Mouse (Mus musculus): ENCODE data around the gene Bcl9. TPM values are rescaled to one million over a fixed set of nuclear protein-coding genes. Genes with fewer than 3 reads are reported as not detected.

Gene Bcl9
- polyA plus RNA-seq, 1 experiment, result 22.8 TPM

DNA sequence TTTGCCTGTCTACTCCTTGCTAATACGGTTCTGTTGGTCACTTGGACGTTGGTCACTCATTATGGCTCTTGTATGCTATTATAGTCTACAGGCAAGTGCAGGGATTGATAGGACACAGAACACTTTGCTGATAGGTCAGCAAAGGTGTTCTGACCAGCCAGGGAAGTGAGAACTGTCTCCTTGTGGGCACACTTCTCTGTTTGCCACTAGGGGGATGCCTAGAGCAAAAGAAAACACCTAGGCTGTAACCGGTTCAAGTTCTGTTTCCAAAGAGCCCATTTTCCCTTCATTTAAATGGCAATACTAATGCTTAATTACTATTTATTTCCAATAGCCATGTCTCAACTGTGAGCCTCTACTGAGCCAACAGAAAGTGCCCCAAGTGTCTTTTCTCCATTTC lies 113.9 kb downstream of the Bcl9 start:
- H3K4me3 ChIP-seq (ENCODE audit: control insufficient read depth, insufficient read depth, low read length), result no peak overlapping the region
- DNase-seq, result peak; percentile 30
- no peaks in the 10 kb centered on the region for H3K27me3 ChIP-seq (ENCODE audit: control insufficient read depth, insufficient read depth, low read length)
- 56% methylated on average over 3 of the region's 3 CpGs for WGBS
- H3K27ac ChIP-seq (ENCODE audit: control insufficient read depth, insufficient read depth, low read length), result no peak overlapping the region
- no peaks in the 10 kb centered on the region for H3K36me3 ChIP-seq (ENCODE audit: control insufficient read depth, insufficient read depth, low read length)
- H3K4me1 ChIP-seq (replicated peaks; ENCODE audit: control insufficient read depth, insufficient read depth, low read length), result no peaks in the 10 kb centered on the region
- TF ChIP-seq POLR2A (IDR thresholded peaks at IDR 0.05; ENCODE audit: control insufficient read depth, extremely low read depth, insufficient read depth, low read length, poor library complexity) (no peak), CTCF (IDR thresholded peaks at IDR 0.05; ENCODE audit: borderline replicate concordance, control insufficient read depth, extremely low read depth, insufficient read depth, low read length, poor library complexity) (no peak)

DNA sequence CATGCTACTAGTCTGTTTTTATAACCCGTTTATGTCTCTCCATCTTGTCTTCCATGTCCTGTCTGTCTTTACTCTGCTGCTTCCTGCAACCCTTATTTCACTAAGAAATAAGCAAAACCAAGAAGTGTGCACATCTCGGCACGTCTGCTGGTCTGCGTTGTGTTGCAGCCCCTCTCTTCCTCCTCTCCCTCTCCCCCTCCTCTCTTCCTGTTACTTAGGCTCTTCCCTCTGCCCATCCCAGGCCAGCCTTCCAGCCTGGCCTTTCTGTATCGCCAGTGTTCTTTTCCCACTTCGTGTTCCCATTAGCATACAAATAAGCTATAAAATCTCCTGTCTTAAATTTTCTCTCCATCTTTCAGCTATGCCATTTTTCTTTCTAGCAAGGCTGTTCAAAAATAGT lies 117.2 kb downstream of the Bcl9 start:
- Histone ChIP-seq H3K27me3 (ENCODE audit: control insufficient read depth, insufficient read depth, low read length) (no peaks in the 10 kb centered on the region), H3K4me3 (ENCODE audit: control insufficient read depth, insufficient read depth, low read length) (no peak overlapping the region), H3K27ac (ENCODE audit: control insufficient read depth, insufficient read depth, low read length) (no peak overlapping the region), H3K4me1 (replicated peaks; ENCODE audit: control insufficient read depth, insufficient read depth, low read length) (no peaks in the 10 kb centered on the region), H3K36me3 (ENCODE audit: control insufficient read depth, insufficient read depth, low read length) (no peaks in the 10 kb centered on the region)
- DNase-seq, result no peak
- TF ChIP-seq POLR2A (IDR thresholded peaks at IDR 0.05; ENCODE audit: control insufficient read depth, extremely low read depth, insufficient read depth, low read length, poor library complexity), result no peak
- TF ChIP-seq CTCF (IDR thresholded peaks at IDR 0.05; ENCODE audit: borderline replicate concordance, control insufficient read depth, extremely low read depth, insufficient read depth, low read length, poor library complexity), result no peak
- 43% methylated on average over 6 of the region's 6 CpGs for WGBS

GRCm38 (mm10) chr3:97178885-97179284 lies 118.8 kb downstream of the Bcl9 start:
- Histone ChIP-seq H3K27me3 (ENCODE audit: control insufficient read depth, insufficient read depth, low read length) (no peaks in the 10 kb centered on the region), H3K4me3 (ENCODE audit: control insufficient read depth, insufficient read depth, low read length) (no peak overlapping the region), H3K4me1 (replicated peaks; ENCODE audit: control insufficient read depth, insufficient read depth, low read length) (no peaks in the 10 kb centered on the region), H3K36me3 (ENCODE audit: control insufficient read depth, insufficient read depth, low read length) (no peaks in the 10 kb centered on the region), H3K27ac (ENCODE audit: control insufficient read depth, insufficient read depth, low read length) (no peak overlapping the region)
- no peak for TF ChIP-seq CTCF (IDR thresholded peaks at IDR 0.05; ENCODE audit: borderline replicate concordance, control insufficient read depth, extremely low read depth, insufficient read depth, low read length, poor library complexity)
- TF ChIP-seq POLR2A (IDR thresholded peaks at IDR 0.05; ENCODE audit: control insufficient read depth, extremely low read depth, insufficient read depth, low read length, poor library complexity), result no peak
- 82% methylated on average over 6 of the region's 6 CpGs for WGBS
- no peak for DNase-seq

GRCm38 (mm10) chr3:97172632-97173031 lies 125.1 kb downstream of the Bcl9 start:
- Histone ChIP-seq H3K27ac (ENCODE audit: control insufficient read depth, insufficient read depth, low read length) (no peak overlapping the region), H3K4me1 (replicated peaks; ENCODE audit: control insufficient read depth, insufficient read depth, low read length) (no peaks in the 10 kb centered on the region), H3K4me3 (ENCODE audit: control insufficient read depth, insufficient read depth, low read length) (no peak overlapping the region), H3K36me3 (ENCODE audit: control insufficient read depth, insufficient read depth, low read length) (no peaks in the 10 kb centered on the region; the same call in 1 of the 2 replicates), H3K27me3 (ENCODE audit: control insufficient read depth, insufficient read depth, low read length) (no peaks in the 10 kb centered on the region)
- no peak for DNase-seq
- 96% methylated on average over 5 of the region's 5 CpGs for WGBS
- TF ChIP-seq POLR2A (IDR thresholded peaks at IDR 0.05; ENCODE audit: control insufficient read depth, extremely low read depth, insufficient read depth, low read length, poor library complexity) (no peak), CTCF (IDR thresholded peaks at IDR 0.05; ENCODE audit: borderline replicate concordance, control insufficient read depth, extremely low read depth, insufficient read depth, low read length, poor library complexity) (no peak)

DNA sequence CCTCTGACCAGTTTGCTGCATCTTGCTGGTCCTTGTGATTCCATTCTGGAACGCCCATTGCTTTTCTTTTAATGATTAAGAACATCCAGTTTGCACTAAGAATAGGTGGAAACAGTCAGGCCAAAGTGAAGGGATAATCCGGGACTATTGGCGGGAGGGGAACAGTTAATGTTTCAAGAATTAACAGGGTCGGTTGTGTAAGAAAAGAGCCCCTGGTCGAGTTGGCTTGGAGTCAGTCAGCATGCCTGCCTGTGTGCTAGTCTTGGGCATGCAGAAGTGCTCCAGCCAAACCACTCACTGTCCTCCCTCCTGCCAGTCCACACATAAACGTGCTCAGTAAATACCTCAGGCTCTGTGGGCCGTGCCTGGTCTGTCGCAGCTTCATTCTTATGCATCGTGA lies 125.5 kb downstream of the Bcl9 start:
- no peak for DNase-seq
- Histone ChIP-seq H3K36me3 (ENCODE audit: control insufficient read depth, insufficient read depth, low read length) (no peaks in the 10 kb centered on the region; the same call in 1 of the 2 replicates), H3K4me1 (replicated peaks; ENCODE audit: control insufficient read depth, insufficient read depth, low read length) (no peaks in the 10 kb centered on the region), H3K27ac (ENCODE audit: control insufficient read depth, insufficient read depth, low read length) (no peak overlapping the region), H3K27me3 (ENCODE audit: control insufficient read depth, insufficient read depth, low read length) (no peaks in the 10 kb centered on the region), H3K4me3 (ENCODE audit: control insufficient read depth, insufficient read depth, low read length) (no peak overlapping the region)
- 91% methylated on average over 9 of the region's 9 CpGs for WGBS
- TF ChIP-seq POLR2A (IDR thresholded peaks at IDR 0.05; ENCODE audit: control insufficient read depth, extremely low read depth, insufficient read depth, low read length, poor library complexity) (no peak), CTCF (IDR thresholded peaks at IDR 0.05; ENCODE audit: borderline replicate concordance, control insufficient read depth, extremely low read depth, insufficient read depth, low read length, poor library complexity) (no peak)

DNA sequence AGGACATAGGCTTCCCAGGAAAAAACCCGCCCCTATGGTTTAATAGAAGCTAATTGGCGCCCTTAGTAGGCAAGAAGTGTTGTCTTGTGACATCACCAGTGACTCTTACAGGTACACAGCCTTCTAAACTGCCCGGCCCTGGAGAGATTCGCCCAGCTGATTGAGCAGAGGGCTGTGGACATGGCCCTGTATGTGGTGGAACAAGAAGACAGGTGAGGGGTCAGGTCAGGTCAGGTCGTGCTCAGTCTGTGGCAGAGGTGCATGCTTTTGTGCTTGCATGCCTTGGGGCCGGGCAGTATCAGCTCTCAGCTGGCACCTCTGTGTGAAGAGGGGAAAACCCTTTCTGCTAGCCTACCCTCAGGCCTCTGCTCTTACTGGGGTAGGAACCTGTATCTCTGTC lies 126.2 kb downstream of the Bcl9 start:
- H3K4me3 ChIP-seq (ENCODE audit: control insufficient read depth, insufficient read depth, low read length), result no peak overlapping the region
- no peaks in the 10 kb centered on the region for H3K4me1 ChIP-seq (replicated peaks; ENCODE audit: control insufficient read depth, insufficient read depth, low read length)
- no peaks in the 10 kb centered on the region for H3K27me3 ChIP-seq (ENCODE audit: control insufficient read depth, insufficient read depth, low read length)
- H3K36me3 ChIP-seq (ENCODE audit: control insufficient read depth, insufficient read depth, low read length), result no peaks in the 10 kb centered on the region; the same call in 1 of the 2 replicates
- TF ChIP-seq POLR2A (IDR thresholded peaks at IDR 0.05; ENCODE audit: control insufficient read depth, extremely low read depth, insufficient read depth, low read length, poor library complexity) (no peak), CTCF (IDR thresholded peaks at IDR 0.05; ENCODE audit: borderline replicate concordance, control insufficient read depth, extremely low read depth, insufficient read depth, low read length, poor library complexity) (no peak)
- WGBS, result 91% methylated on average over 6 of the region's 6 CpGs
- DNase-seq, result no peak
- H3K27ac ChIP-seq (ENCODE audit: control insufficient read depth, insufficient read depth, low read length), result no peak overlapping the region

GRCm38 (mm10) chr3:97167126-97167525 lies 130.6 kb downstream of the Bcl9 start:
- H3K4me1 ChIP-seq (replicated peaks; ENCODE audit: control insufficient read depth, insufficient read depth, low read length), result no peaks in the 10 kb centered on the region
- no peak overlapping the region for H3K27ac ChIP-seq (ENCODE audit: control insufficient read depth, insufficient read depth, low read length)
- WGBS, result 57% methylated on average over 4 of the region's 4 CpGs
- TF ChIP-seq CTCF (IDR thresholded peaks at IDR 0.05; ENCODE audit: borderline replicate concordance, control insufficient read depth, extremely low read depth, insufficient read depth, low read length, poor library complexity) (no peak), POLR2A (IDR thresholded peaks at IDR 0.05; ENCODE audit: control insufficient read depth, extremely low read depth, insufficient read depth, low read length, poor library complexity) (no peak)
- no peak for DNase-seq
- H3K36me3 ChIP-seq (ENCODE audit: control insufficient read depth, insufficient read depth, low read length), result no peaks in the 10 kb centered on the region; the same call in 1 of the 2 replicates
- no peak overlapping the region for H3K4me3 ChIP-seq (ENCODE audit: control insufficient read depth, insufficient read depth, low read length)
- no peaks in the 10 kb centered on the region for H3K27me3 ChIP-seq (ENCODE audit: control insufficient read depth, insufficient read depth, low read length)

All from thymus, adult 2 months (tissue).